Mouse (Mus musculus) naive thymus-derived CD4-positive, alpha-beta T cell, adult 2 months (primary cell): ENCODE data around the gene Olfr1442.
"Not testable (repeated sequence)": the region's sequence is repeated elsewhere in the genome, so short reads cannot be mapped to it uniquely, and the experiment has no call there.

Source experiments
- DNase-seq: peaks from one replicate; pipeline ENCODE4 v3.0.0-alpha.2; 2011; ENCODE audit warnings: low read depth

Gene Olfr1442

DNA sequence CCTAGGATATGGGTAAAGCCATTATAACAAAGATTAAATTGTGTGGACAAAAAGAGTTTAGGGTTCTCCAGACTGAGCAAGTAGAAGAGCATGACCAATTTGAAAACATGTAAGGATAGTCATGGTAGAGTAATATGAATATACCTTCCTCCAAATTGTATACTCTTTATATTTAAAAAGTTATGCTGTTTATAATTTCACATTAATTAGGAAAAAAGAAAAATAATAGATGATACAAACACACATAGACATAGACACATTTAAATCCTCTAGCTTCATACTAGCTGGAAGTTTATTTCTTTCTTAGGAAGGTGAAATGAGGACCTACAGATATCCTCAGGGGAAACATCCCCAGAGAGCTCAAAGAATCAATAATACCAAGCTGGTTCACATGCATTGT lies at the start of gene Olfr1442:
Gene Olfr1442 (plus strand): TSS at position 301 of the 400 bp plus-strand sequence.
- no peak for DNase-seq

DNA sequence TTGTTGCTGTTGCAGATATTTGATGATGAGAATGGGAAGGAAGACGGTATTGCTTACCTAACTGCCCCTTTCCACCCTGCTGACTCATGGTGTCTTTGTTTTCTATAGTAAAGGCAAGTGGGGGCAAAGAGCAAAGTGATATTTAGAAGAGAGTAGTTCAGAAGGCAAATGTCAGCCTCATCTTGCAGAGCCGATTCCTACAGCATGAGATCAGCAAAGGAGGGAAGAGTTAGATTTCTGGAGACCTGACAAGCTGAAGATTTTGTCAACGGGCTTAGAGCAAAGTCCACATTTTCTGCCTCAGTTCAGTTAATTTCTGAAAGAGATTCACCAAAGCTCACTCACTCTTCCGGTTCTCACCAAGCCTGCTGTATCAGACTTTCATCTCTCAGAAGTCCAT lies 37.1 kb upstream of the Olfr1442 start, which contains the start of gene Glyat:
Gene Glyat (plus strand): TSS at position 133 of the 400 bp plus-strand sequence.
- DNase-seq, result no peak

DNA sequence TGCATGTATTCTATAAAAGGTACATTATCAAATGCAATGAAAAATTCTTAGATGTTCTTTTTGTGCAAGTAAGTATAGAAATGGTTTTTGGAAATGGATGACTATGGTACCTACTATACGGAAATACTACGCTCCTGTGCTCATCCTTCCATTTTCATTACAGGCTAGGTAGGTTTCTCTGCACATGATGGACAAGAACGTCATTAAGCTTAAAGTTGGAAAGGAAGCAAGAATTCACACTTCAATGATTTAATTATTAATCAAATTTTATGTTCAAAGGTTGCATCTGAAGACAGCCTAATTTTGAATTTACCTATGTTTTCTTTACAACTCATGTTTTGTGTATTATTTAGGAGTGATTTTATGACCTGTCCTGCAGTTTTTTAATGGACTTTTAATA lies 36.0 kb upstream of the Olfr1442 start:
- DNase-seq, result no peak

DNA sequence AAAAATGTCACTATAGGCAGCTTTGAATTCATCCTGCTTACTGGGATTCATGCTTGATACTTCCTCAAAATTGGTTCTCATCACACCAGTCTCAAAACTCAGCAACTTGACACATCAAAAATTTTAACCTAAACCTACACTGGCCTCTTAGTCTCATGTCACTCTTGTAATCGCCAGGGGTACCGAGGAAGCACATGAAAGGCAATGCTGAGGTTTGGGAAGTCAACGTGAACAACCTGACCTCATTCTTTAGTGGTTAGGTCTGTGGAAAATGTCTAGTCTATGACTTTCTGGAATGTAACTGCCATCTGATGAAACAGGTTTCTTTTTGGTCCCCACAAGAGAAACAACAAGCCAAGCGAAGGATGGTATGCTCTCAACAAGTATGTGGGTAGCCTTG lies 35.3 kb upstream of the Olfr1442 start:
- no peak for DNase-seq

DNA sequence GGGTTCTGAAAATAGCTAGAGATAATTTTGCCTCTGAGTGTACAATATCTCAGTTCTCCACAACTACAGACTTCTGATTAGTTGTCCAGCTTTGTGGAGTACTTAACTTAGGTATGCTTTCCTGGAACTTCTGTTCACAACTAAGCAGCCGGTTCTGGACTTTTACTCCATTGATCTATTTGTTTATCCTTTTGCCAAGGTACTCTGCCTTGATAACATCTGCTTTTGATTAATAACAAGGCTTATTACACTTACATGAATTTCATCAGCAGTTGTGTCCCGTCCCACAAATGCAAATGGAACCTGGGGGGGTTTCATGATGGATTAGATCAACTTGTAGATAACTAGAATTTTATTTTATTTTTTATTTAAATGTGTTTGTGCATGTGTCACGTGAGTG lies 33.4 kb upstream of the Olfr1442 start:
- DNase-seq, result no peak

DNA sequence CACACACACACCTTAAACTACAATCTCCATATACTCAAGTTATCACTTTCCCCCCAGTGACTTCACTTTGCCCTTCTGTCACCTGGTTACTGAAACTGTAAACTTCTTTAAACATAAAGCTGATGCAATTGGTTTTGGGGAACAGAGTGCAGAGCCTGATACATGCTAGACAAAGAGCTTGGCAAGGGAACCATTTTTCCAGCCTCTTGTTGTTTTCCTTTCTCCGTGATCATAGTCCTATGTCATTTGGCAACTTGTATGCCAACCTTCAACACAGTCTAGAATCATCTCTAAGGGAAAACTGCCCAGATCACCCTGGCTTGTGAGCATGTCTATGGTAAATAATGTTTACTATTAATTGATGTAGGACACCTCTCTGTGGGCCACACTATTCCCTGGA lies 32.2 kb upstream of the Olfr1442 start:
- no peak for DNase-seq

DNA sequence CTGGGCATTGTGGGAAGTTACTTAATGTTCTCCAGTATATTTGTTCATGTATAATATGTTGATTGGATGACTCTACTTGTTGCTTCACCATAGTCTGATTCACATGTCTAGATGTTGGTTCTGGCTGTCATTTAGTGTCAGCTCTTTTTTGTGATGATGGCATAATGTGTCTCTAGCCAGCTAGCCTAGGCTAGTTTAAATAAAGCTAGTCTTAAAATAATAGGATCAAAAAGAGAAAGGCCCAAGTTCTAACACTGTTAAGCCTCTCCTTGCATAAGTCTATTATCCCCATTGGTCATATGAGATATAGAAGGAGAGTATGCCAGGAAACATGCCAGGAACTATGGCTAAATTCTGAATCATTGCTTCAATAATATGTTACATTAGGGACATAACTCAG lies 20.7 kb upstream of the Olfr1442 start:
- DNase-seq, result no peak

DNA sequence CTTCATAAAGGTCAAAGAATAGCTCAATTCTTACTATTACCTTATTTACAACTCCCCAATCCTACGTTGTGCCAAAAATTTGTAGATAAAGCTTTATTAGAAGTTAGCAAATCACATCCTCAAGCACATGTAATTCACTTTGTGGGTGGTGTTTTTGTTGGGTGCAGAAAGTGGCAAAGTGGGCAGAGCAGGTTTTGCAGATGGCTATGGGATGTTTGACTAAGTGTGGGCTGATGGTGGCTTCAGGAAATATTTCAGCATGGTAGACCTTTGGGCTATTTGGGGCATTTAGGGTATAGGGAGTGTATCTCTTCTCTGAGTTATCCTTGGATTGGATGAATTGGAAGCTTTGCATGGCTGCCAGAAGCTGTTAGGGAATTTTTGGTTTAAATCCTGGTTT lies 4.1 kb upstream of the Olfr1442 start:
- DNase-seq, result no peak

DNA sequence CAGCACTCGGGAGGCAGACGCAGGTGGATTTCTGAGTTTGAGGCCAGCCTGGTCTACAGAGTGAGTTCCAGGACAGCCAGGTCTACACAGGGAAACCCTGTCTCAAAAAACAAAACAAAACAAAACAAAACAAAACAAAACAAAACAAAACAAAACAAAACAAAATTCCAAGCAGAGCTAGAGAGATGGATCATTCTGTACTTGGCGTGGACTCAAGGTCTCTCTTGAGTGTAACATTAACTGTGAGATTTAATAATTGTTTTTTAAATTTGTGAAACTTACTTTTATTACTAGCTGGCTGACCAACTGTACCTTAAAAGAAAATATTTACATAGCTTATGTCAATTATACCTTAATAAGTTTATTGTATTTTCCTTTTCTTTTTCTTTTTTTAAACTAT lies 1.6 kb upstream of the Olfr1442 start:
- DNase-seq, result not testable (repeated sequence)

DNA sequence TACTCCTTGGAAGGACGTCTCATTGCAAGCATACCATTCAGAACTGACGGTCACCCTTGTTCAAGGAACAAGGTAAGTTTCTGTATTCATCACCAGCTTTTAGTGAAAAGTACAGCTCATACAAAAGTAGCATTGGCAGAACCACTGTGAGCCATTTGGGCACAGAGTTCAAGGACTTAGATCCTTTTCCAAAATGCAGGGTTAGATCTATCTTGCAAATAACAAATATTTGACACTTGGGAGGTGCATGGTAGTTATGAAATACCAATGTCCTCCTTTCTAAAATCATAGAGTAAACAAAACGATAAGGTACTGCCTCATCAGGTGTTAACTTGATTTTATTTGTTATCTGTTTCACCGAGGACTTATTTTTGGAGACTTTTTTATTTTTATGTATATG lies 812 bp downstream of the Olfr1442 start:
- no peak for DNase-seq

DNA sequence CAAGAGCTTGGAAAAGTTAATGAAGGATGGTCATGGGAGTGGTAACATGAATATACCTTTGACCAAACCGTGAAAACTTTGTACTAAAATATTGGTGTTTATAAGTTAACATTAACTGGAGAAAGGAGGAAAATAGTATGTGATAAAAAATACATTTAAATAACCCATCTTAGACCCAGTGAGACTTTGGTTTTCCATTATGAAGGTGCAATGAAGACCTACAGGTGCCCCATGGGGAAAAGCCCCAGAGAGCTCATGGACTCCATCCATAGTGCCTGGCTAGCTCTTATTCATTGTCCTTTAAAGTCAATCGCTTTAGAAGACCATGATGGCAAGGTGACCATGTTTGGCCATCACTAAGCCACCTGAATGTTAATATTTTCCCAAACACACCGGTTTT lies 7.6 kb downstream of the Olfr1442 start, which contains the start of gene Olfr1443:
Gene Olfr1443 (plus strand): TSS at position 301 of the 400 bp plus-strand sequence.
- DNase-seq, result no peak

DNA sequence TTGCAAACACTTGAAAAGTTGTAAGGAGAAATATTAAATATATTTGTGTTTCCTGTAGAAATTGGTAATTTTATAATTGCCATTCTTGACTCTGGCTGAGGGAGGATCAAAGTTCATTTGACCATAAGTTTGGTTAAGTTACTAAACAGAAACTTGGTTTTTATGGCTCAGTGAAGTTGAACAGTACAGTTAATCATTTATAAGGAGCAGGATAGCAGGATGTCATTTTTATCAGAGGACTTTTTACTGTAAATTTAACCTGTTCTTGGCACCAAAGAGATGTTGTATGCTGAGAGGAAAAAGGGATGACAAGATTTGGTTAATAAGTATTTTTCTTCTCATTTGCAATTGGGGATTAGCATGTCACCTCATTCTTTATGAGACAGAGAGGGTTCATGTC lies 14.4 kb downstream of the Olfr1442 start:
- no peak for DNase-seq

DNA sequence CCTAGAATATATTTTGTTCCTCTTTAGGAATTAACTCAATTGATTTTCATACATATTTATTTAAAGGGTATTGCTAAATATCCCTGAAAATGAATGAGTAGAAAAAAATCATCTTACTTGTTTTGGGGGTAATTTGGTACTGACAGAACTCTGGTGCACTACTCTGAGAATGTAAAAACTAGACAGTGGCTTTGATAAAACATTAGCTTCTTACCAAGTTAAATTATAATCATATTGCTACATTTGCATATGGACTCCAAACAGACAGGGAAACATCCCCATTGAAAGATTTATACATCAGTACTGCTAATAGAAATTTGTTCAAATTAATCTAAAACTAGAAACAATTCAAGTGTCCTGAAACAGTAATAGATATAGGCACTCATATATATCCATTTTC lies 15.0 kb downstream of the Olfr1442 start:
- DNase-seq, result no peak

DNA sequence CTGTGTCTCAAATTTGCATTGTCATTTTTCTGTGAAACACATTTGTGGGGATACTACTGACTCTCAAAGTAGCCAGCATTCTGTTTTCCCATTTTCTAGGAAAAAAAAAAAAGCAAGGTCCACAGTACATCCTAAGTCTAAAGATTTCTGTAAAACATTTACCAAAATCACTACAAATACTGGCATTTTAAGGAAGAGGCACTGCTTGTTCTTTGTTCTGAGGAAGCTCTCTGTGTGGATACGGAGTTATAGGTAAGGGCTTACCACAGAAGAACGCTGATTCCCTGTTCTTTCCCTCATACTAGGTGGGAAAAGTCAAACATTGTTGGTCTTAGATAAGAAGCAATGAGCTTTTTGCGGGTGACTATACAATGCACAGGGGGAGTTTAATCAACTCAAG lies 25.4 kb downstream of the Olfr1442 start, which contains the start of gene Keg1:
Gene Keg1 (plus strand): TSS at position 197 of the 400 bp plus-strand sequence.
- no peak for DNase-seq

DNA sequence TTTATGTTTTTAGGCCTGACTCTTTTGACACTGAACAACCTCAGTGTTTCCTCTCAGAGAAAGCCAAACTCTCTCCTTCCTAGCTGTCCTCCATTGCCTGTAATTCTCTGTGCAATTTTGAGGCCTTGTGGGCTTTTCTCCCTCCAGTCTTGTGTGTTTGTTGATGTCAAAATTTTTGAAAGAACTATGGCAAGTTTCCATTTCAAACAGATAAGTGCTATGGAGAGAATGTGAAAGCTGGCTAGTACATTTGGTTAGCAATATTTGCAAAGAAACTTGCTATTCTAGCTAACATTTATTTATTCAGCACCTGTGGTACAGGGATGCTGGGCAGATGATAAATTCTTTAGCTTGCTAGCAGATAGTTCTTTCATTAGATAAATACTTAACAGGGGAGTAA lies 26.0 kb downstream of the Olfr1442 start:
- no peak for DNase-seq

DNA sequence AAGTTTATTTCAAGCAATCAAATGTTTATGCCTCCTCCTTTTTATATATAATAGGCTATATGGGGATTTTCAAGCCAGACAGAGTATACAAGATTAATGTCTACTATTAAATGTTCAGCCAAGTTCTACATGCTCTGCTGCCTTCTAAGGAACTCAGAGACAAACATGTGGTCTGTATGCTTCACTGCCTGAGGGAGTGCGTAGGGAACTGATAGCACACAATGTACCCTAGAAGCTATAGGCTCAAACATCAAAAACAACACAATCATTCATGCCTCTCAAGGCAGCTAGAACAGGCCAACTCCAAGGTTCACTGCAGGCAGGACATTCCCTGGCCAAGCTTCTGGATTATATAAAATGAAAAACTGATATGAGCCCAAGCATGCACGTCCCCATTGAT lies 38.2 kb downstream of the Olfr1442 start:
- DNase-seq, result no peak

DNA sequence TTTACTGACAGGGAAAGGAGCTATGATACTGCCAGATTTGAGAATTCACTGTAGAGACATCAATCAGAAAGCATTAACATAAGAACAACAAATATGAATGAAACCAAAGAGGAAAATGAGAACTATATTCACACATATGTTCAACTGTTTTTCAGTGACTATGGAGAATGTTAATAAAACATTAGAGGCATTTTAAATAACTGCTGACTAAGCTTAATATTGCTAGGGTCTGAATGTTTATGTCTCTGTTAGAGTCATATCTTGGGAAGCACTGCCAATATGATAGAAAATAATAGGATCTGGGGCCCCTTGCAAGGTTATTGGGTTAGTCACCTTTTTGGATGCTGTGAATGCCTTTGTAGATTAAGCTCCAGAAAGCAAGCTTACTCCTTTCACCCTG lies 38.7 kb downstream of the Olfr1442 start:
- no peak for DNase-seq

DNA sequence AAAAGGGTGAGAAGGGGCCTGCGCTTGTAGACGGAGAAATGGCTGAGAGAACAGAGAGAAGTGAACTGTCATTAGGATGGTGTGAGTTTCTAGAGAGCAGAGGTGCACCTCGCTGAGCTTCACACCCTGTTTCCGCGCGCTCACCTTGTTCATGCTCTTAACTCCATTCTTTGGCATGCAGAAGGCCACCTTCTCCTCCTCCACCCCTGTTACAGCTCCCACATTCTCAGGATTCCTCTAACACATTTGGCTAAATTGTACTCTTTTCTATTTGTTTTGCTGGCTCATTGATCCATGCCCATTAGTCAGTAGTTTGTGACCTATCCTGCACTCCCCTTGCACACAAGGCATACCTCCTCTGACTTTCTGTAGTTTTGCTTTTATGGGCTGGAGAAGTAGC lies 49.0 kb downstream of the Olfr1442 start:
- DNase-seq, result no peak

DNA sequence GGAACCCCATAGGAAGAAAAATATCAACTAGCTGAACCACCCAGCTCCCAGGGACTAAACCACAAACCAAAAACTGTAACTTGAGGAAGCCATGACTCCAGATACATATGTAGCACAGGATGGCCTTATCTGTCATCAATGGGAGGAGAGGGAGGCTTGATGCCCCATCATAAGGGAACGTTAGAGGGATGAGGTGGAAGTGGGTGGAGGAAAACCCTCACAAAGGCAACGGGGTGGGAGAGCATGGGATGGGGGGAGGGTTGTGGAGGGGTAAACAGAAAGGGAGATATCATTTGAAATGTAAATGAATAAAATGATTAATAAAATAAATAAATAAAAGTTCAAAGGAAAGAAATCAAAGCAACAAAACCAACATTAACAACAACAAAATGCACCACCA lies 50.2 kb downstream of the Olfr1442 start:
- no peak for DNase-seq

DNA sequence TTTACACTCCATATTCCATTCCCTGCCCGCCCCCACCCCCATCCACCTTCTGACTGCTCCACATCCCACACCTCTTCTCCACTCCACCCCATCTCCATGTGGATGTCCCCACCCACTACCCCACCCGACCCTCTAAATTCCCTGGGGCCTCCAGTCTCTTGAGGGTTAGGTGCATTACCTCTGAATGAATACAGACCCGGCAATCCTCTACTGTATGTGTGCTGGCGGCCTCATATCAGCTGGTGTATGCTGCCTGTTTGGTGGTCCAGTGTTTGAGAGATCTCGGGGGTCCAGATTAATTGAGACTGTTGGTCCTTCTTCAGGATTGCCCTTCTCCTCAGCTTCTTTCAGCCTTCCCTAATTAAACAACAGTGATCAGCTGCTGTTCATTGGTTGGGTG lies 50.7 kb downstream of the Olfr1442 start:
- DNase-seq, result not testable (repeated sequence)

DNA sequence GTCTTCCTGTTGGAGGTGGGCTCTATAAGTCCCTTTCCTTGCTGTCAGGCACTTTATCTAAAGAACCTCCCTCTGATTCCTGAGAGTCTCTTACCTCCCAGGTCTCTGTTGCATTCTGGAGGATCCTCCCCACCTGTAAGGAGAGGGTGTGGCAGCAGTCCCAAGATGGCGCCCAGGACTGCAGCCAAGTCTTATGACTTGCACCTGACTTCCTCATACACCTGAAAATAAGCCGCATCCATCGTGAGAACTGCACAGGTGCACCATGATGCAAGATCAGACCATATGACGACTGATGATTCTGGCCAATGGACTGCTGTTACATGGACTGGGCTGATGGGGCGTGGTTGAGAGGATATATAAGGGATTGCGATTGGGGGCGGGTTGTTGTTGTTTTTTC lies 51.4 kb downstream of the Olfr1442 start:
- not testable (repeated sequence) for DNase-seq

DNA sequence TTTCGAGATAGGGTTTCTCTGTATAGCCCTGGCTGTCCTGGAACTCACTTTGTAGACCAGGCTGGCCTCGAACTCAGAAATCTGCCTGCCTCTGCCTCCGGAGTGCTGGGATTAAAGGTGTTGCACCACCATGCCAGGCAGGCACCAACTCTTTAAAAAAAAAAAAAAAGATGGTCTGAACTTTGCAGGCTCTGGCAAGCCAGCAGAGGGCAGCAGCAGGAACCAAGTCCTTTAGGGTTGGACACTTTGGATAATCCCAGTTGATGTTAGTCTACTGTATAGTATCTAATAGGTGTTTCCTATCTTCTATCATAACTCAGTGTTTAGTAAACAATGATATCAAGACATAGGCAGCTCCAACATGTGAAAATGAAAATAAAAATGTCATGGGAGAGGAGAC lies 52.1 kb downstream of the Olfr1442 start:
- peak; percentile 22 for DNase-seq

DNA sequence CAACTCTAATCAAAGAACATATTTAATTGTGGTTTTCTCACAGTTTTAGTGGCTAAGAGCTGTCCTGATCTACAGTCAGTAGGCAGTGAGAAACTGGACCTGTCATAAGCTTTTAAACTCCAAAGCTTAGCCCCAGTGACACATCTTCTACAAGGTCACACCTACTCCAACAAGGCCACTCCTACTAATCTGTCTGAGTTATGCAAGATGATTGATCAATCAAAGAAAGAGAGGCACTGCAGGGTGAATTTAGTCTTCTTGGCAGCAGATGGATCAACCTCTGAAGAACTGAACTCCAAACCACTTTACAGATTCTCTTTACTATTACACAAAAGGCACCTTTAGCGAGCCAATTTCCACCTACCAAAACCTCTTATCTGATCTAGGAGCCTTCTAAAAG lies 55.6 kb downstream of the Olfr1442 start:
- DNase-seq, result no peak
